Mouse (Mus musculus) E14TG2a.4 (cell line): Measurements from ENCODE around the gene Xpnpep2.

Experiments used
- H3K27me3 ChIP-seq: 2 replicates; pipeline ENCODE4 v1.6.1; 2014; ENCODE audit warnings: low read length, control low read depth; ENCODE audit not compliant: insufficient read depth
- H3K36me3 ChIP-seq: 2 replicates; pipeline ENCODE4 v1.6.1; 2014; ENCODE audit warnings: low read length, control low read depth; ENCODE audit not compliant: insufficient read depth
- H3K4me1 ChIP-seq: replicated peaks from 2 replicates; pipeline ENCODE4 v1.6.1; 2014; ENCODE audit warnings: low read depth, low read length, control low read depth
- H3K4me3 ChIP-seq: replicated peaks from 2 replicates; pipeline ENCODE4 v1.5.1; 2014; ENCODE audit warnings: mild to moderate bottlenecking, low read length
- H3K9me3 ChIP-seq: 2 replicates; pipeline ENCODE4 v1.6.1; 2014; ENCODE audit warnings: low read length, control low read depth
- CTCF ChIP-seq: conservative IDR thresholded peaks from 2 replicates; pipeline ENCODE4 v1.5.1; 2014; ENCODE audit warnings: low read length
- NANOG ChIP-seq: IDR thresholded peaks from 2 replicates; pipeline ENCODE4 v1.6.1; 2014; ENCODE audit warnings: borderline replicate concordance, low read length, mixed read lengths
- POU5F1 ChIP-seq: IDR thresholded peaks from 2 replicates; pipeline ENCODE4 v1.6.1; 2014; ENCODE audit warnings: low read length, borderline replicate concordance

The Xpnpep2 gene

GRCm38 (mm10) chrX:48181844-48182243, 73.3 kb downstream of the Xpnpep2 start:
- Histone ChIP-seq H3K36me3 (peaks cover 19% of the 10 kb centered on the region), H3K4me1 (no peaks in the 10 kb centered on the region), H3K27me3 (no peaks in the 10 kb centered on the region), H3K4me3 (no peak overlapping the region), H3K9me3 (no peaks in the 10 kb centered on the region)
- TF ChIP-seq NANOG (no peak), CTCF (no peak), POU5F1 (no peak)

- Histone ChIP-seq H3K4me1 (no peaks in the 10 kb centered on the region), H3K4me3 (no peak overlapping the region), H3K27me3 (no peaks in the 10 kb centered on the region), H3K36me3 (peaks cover 4% of the 10 kb centered on the region; the same call in 1 of the 2 replicates), H3K9me3 (no peaks in the 10 kb centered on the region)
- no peak for TF ChIP-seq POU5F1
- TF ChIP-seq CTCF = no peak
- no peak for TF ChIP-seq NANOG
These were observed 76.2 kb downstream of the Xpnpep2 start for GRCm38 (mm10) chrX:48184703-48185102.
